Mouse (Mus musculus) embryo, embryonic 11.5 days (tissue): ENCODE measurements around the gene Col4a1.

Source experiments
- DNase-seq: peaks from one replicate; pipeline ENCODE4 v3.0.0-alpha.2; 2012; ENCODE audit warnings: low read depth, low spot score

Gene Col4a1

DNA sequence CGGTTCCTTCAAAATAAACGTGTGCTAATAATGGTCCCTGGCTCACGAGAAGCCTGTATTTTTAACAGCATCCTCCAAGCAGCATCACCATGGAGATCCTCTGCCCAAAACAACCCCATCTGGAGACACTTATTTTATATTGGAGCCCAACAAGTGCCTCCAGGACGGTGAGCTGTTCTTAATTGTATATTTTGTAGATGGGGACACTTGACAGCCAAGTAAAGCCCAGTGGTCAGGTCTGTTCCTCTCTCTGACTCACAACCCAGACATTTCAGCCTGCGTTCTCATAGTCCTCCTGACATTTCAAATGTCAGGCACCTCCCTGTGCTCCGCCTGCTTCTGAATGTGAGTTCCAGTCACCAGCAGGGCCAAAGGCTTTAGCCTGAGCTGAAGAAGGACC is 43.9 kb downstream of the Col4a1 start:
- DNase-seq, result no peak

DNA sequence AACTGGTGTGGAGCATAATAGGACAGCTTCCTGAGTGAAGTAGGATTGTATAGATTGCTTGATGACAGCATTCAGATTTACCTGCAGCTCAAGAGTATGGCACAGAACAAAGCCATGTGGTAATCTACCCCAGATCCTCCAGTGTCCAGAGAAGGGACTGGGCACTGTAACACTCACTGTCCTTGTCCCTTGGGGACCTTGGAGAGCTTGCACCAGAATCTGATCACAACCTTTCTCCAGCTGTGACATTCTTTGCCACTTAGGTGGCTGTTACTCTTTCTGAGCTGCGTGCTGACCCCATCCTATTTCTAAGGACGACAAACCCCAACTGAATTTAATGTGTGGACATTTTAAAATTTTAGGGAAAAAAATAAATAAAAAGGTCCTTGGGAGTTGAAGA is 46.2 kb downstream of the Col4a1 start:
- DNase-seq, result no peak

DNA sequence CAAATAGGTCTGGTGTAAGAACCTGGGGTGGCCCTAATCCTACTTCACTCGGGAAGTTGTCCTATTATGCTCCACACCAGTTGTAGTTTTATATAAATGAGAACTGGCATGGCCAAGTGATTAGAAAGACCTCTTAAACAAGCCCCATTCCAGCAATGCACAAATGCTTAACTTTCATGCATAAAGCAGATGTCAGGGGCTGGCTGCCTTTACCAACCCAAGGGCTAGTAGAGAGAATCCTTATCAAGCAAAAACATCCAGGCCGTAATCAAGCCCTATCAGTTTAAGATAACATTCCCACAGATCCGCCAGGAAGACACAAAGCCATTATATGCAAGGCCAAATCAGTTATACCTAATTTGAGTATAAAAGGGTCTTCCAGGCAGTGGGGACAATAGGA is 46.7 kb downstream of the Col4a1 start:
- no peak for DNase-seq

DNA sequence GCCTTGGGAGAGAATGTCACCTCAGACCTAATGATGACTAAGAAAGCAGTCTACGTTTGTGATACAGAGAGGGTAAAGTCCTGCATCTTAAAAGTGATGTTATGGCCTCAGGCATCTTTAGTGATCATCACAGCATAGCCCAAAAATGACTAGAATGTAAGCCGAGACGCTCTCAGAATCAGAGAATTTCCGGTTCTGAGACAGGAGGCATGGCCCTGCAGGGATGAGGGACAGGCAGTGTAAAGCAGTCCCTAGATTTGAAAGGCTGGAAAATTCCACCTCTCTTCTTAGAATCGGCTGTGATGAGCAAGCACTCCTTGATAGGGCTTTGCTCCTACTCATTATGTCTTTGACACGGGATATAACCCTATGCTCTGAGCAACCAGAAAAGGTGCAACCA is 48.8 kb downstream of the Col4a1 start:
- no peak for DNase-seq

DNA sequence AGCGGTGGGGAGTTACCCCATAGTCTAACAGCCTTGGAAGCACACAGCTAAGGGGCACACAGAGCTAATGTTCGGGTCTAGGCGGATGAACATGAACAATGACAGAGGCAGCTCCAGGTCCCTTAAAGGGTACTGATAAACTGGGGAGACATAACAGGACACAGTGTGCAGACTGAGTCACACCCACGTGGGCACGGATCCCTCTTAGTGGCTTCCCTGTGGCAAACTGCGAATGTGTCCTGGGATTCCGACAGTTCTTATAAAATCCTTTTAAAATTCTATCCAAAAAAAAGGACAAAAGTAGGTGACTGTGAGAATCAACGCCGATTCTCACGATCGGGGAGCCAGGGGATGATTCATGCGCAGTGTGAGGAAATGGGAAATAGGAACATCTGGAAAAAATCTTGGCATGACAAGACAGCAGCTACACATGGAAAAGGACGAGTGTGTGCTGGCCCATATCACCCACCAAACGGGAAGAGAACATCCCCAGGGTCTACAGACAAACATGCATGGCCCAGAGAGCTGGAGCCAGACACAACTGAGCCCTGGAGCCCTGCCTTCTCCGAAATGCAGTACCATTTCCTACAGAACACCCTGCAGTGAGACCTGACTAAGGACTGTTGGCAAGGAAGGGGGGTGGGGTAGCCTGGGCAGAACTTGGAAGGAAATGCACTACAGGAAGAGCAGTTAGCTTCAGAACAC is 50.4 kb downstream of the Col4a1 start:
- DNase-seq, result no peak

DNA sequence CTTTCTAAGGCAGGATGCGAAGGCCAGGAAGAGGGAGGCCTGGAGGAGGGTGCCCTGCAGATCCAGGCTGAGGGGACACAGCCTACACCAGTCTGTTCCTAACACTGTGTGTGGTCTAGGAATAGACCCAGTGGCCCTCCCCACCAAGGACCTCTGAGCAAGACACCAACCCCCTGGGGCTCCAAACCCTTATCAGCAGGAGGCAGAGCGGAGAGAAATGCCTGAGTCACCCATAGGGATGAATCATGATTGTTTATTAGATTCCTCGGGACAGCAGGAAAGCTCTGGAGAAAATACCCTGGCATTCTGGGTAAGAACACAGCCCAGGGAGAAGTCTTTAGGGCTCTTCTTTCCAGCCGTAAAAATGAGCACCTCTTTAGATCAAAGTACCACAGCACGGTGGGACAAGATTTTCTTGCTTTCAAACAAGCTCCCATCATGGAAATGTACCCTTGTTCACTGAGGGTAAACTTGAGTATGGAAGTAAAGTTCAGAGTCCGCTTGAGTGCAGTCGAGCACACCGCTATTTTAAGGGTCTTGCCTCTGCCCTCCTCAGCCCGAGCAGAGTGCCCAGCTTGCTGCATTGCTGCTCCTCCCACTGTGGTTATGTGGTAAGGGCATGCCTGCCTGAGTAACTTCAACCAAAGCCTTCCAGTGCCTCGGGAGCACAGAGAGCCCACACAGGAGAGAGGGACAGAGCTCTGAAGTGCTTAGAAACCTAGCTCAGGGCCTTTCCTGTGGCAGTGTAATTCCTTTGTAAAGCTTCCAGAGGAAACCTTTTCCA is 52.6 kb downstream of the Col4a1 start:
- no peak for DNase-seq

DNA sequence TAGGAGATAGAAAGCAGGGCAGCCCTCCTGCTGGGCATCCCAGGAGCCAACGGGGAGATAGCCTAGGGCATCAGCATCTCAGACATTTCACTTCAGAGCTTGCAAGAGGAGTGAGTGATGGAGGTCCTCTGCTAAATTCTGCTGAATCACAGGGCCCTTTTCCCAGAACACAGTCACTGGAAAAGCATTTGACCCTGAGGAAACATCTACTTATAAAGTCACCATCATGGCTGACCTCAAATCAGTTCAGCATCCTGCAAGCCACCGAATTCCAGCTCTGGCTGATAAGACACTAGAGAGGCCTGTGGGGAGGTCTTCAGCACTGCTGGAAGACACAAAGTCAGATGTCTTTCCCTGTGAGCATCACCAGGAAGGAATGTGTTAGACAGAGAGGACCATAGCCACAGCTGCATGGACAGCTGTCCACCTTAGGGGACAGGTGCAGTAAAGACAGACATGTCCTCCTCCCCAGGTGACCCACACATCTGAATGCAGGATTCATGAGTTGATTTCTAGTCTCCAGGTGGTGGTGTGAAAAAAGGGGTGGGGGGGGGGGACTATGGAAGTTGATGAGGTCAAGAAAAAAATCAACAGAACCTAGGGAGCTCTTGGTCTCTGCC is 54.0 kb downstream of the Col4a1 start:
- DNase-seq, result no peak

DNA sequence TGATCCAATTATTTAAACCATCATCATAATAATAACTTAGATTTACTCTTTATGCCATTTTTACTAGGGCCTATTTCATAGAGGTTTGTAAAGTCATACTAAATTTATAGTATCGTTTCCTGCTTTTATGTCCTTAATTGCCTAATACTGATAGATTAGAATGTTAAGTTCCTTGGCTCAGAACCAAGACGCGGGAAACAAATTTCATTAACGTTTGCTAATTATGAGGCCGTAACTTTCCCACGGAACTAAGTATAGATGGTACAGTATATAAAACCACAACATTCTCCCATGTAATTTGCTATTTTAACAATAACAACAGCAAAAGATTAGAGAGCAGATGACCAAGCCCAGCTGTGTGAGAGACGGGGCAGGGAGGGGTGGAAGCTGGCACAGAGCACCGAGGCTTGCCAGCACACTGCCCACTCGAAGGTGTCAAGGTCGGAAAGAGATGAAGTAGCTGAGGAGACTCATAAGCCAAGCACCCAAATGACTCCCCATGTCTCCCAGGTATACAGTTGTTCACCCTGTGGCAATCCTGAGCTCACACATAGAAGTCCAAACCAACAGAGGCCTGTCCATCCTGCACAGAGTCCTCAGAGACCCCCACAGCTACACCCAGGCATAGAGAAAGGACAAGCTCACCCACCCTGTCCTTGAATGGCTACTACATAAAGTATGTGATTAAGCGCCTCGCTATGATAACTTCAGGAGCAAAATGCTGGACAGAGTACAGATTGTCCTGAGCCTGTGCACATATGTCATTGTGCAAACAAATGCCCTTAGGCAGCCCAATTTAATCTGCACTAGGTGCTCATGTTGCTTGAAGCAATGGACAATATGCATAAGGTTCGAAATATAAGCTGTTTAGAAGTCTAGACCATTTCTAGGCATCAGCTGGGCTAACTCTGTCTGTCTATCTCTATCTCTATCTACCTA is 55.3 kb downstream of the Col4a1 start:
- no peak for DNase-seq

DNA sequence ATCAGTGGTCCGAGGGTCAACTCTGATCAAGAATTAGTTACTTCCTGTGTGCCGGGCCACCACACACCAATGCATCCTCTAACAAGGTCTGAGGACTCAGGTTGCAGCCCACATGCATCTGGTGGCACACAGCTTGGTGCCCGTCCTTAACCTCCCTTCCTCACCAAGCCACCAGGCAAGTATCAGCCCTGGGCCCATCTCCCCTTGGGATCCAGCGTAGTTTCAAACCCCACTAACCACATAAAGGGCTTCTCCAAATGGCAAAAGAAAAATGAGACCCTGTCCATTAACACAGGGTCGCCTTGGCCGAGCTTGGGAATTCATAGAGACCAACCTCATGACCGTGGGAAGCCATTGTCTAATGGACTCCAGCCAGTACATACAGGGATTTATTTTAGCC is 56.2 kb downstream of the Col4a1 start:
- no peak for DNase-seq

DNA sequence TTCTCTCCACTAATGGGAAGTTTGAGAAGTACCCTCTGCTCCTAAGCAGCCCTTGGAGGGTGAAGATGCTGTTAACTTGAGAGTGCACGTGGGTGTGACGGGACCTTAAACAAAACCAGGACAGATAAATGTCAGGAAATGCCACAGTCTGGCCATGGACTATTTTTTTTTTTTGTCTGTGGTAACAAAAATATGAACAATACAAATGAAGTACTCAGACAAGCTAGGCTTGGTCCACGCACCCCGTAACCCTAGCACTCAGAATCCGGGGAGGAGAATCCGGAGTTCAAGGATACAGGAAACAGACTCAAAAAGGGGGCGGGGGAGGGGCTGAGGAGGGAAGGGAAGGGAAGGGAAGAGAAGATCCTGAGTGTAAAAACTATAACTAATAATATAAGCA is 56.9 kb downstream of the Col4a1 start:
- DNase-seq, result no peak

DNA sequence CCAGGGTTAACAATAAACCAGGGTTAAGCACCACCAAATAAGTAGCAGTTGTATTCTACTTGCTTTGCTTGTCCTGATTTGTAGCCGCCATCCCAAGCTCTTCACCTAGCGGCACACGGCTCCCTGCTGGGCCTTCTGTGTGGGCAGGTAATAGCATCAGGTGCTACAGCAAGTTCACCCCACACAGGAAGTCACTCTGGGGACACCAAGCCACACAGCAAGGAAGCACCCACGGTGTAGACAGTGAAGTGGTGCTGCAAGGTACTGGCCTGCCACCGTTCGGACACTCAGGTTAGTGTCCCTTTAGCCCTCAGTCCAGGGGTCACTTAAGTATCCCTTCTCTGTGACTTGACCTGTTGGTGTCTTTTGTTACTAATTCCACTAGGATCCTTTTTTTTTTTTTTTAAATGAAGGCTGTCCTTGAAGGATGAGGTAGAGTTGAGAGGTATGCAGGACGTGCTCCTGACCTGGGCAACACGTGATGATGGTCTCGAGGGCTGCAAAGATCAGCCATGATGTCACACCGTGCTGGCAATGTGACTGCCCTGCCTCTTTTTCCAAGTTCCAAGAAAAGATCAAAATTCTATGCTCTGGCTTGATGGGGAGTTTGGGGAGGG is 57.6 kb downstream of the Col4a1 start:
- no peak for DNase-seq

DNA sequence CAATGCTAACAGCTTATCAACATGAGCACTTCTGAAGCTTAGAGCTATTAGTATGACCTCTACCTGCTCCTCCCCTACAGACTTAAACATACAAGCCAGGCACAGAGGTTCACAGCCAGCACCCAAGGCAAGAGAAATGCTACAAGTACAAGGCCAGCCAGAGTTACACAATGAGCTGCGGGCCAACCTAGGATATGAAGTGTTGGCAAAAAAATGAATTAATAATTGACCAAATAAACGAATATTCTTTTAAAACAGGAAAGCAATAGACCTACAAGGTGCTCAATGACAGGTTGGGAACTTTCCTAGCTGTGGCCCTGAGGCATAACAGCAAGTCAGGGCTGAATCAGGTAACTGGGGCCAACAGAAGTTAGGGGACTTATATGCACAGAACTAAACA is 58.1 kb downstream of the Col4a1 start:
- DNase-seq, result no peak

DNA sequence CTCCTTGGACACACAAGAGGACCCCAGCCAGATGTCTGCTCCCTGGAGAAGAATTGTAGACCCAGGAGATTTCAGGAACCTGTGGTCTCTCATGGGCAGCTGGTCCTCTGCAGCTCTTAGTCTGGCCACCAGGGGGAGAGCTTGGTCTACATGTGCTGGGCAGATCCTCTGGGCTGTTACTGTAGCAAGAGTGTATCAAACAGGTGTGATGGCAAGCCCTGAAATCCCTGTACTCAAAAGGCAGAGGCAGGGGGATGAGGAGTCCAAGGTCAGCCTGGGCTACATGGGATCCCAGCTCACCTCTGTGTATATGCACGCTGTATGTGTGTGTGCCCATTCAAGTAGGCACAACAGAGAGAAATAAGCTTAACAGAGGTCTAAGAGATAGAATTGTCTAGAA is 59.1 kb downstream of the Col4a1 start:
- DNase-seq, result peak; percentile 61

DNA sequence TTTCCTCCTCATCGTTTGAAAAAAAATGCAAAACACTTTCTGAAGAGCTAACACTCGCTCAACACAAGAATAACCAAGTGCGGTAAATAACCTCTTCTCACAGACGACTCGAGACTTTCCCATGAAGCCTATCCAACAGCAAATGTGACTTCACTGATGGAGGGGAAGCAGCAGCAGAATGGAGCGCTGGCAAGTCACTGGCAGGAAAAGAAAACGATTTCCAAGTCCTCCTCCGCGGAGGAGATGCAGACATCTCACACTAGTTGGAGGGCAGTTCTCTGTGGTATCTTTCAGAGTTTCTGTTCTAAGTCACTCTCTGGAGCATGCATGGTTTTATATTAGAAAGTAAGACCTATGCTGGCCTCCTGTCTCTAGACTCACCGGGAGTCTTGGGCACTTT is 59.6 kb downstream of the Col4a1 start:
- DNase-seq, result no peak

DNA sequence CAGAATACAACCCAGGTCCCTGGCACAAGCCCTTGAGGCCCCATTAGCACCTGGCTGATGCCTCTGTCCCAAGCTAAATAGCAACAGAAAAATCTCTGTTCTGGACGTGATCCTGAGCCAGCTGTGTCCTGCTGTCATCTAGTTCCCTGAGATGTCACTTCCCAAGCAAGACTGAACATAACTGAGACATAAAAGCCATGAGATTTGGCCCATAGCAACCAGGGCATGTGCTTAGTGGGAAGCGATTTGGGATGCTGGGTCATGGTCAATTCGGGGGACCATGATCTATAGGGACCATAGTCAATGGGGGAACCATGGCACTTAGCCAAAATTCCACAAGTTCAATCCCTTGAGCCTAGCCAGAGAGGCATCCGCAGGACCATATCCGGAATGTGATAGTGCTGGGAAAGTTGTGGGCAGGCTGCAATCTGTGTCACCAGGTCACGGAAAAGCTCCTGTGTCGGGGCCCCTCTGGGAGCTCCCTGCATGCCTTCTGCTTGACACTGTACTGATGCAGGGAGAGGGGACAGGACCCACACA is 60.3 kb downstream of the Col4a1 start:
- DNase-seq, result no peak

DNA sequence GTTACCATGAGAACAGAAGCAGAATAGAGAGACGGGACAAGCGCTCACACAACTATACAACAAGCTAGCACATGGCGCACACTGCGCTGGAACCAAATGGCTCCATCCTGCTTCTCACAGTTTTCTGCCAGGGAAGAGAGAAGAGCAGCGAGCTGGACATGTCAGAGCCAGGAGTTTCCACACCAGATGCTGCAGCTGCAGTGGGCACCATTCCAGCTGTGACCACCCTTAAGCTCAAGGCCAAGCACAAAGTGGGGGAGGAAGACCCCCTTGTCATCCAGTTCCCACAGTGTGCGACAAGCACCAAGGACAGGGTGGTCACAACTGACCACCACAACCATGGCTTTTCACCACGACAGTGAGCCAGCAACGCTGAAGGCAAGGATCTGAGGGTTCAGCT is 62.5 kb downstream of the Col4a1 start:
- no peak for DNase-seq

DNA sequence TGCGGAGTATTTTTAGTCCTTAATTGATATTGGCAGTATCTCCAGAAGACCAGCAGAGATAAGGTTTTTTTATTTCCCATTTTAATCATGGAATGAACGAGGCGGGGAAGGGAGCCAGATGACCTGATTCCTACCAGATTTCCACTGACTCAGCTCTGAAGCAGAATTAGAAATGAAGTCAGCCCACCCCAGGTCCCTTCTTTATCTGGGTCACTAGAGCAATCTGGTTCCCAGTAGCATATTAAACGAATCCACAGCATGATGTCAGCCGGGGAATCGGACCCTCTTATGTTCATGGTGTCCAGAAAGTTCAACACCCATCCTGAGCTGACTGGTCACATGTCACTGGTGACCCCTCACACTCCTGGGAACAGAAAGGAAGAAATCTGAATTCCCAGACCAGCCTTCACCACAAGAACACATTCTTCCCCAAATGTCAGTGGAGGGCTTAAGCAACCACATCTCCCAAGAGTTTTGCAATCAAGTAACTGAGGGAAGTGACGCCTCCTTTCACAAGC is 63.0 kb downstream of the Col4a1 start:
- no peak for DNase-seq

DNA sequence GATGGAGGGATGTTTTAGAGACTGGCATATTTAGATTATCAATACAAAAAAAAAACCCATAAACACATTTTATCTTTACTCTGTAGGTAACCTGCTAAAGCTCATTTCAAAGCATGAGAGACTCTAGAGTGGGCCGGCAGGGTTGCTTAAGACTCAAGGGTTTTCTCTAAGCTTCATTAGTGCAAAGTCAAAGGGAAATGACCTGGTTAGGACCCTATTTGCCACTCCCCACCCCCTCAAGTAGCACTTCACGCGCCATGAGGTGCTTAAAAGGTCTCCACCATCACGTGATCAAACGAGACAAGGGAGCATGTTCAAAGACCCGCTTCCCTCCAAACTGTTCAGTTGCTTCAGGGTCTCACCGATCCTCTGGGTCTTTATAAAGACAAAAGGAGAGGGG is 63.9 kb downstream of the Col4a1 start:
- no peak for DNase-seq

DNA sequence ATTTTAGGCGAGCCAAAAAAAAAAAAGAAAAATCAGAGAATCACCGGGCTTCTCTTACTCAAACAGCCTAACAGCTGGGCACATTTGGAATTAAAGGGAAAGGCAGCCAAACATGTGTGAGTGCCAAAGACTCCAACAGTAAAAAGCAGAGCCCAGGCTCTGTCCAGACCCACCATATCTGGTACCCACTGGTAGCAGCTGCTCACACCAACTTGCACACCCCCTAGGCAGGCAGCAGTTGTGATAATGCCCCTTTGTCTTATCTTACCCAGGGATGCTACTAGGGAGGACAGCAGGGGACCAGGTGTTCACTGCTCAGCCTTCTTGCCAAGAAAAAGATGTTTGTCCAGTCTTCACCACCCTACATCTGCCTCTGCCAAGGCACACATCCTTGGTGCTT is 71.1 kb downstream of the Col4a1 start:
- DNase-seq, result no peak

DNA sequence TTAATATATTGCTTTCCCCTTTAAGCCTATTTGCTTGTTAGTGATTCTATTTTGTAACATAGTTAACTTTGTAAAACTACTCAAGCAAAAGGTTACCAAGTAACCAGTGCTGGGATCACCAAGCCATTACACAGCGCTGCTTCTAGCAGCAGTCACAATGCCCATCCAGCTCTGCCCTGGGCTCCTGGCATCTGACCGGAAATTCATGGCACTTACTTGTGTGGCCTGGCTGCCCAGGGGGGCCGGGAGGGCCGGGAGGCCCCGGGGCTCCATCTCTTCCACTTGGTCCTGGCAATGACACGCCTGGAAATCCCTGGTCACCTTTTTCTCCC is 77.8 kb downstream of the Col4a1 start:
- no peak for DNase-seq
